ENCODE assay signal across 47 mouse cellular contexts in the genomic region with DNA sequence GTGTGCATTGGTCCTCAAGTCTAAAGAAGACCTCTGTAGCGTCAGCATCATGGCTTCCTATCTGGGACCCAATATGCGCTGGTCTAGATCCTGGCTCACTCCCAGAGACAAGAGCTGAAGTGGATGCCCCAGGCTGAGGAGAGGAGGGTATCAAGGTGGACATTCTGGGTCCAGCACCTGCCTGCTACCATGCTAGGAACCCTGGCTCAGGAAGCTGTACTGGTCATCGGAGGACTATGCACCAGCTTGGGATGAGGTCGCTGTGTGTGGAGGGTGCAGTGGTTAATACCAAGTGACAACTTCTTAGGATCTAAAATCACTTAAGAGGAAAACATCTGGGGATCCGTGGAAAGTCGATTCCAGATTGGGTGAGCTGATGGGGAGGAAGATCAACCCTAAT. TPM values are rescaled to one million over a fixed set of nuclear protein-coding genes. Genes with fewer than 3 reads are reported as not detected.
"Had no signal": no experiment of that assay in that cellular context is flagged by ENCODE, and none has a peak within 500 bp of the region (broad histone marks: within the 10 kb centered on the region; RNA-seq: fewer than 3 reads in every experiment).

No protein-coding gene starts in this region.

- H3K9me3 ChIP-seq: limb, embryonic 10.5 days; limb, embryonic 12.5 days; limb, embryonic 13.5 days; limb, embryonic 15.5 days; liver, embryonic 12.5 days; liver, embryonic 13.5 days; liver, embryonic 15.5 days; lung, embryonic 15.5 days; megakaryocyte, embryonic 14.5 days; midbrain, embryonic 10.5 days; midbrain, embryonic 12.5 days; midbrain, embryonic 13.5 days; midbrain, embryonic 15.5 days; neural tube, embryonic 12.5 days had no signal

- DNase-seq: left cerebral cortex, postnatal 4 days; liver; liver, embryonic 13.5 days; liver, postnatal 0 days; lung, adult 18-20 months; lung, adult 2 months; lung, embryonic 14.5 days; lung, postnatal 10 days; lung, postnatal 14 days; lung, postnatal 36 days; lung, postnatal 4 days; midbrain, embryonic 14.5 days had no signal

- ATAC-seq: liver, embryonic 12.5 days; liver, postnatal 0 days; lung, postnatal 0 days; midbrain, embryonic 13.5 days; midbrain, embryonic 15.5 days; midbrain, embryonic 16.5 days had no signal

- H3K9ac ChIP-seq: limb, embryonic 12.5 days; limb, embryonic 13.5 days; limb, embryonic 15.5 days; liver, embryonic 12.5 days; liver, embryonic 13.5 days; liver, embryonic 14.5 days; liver, embryonic 15.5 days; liver, postnatal 0 days; lung, embryonic 14.5 days; lung, embryonic 15.5 days; midbrain, embryonic 12.5 days; midbrain, embryonic 13.5 days; midbrain, embryonic 15.5 days; neural tube, embryonic 12.5 days had no signal

- H3K27me3 ChIP-seq: lung, embryonic 15.5 days had no signal

- H3K36me3 ChIP-seq: limb, embryonic 10.5 days; limb, embryonic 12.5 days; limb, embryonic 13.5 days; limb, embryonic 15.5 days; liver, embryonic 12.5 days; liver, embryonic 13.5 days; liver, embryonic 15.5 days; lung, embryonic 15.5 days; midbrain, embryonic 10.5 days; midbrain, embryonic 12.5 days; midbrain, embryonic 13.5 days; midbrain, embryonic 15.5 days; neural tube, embryonic 12.5 days had no signal

- H3K4me3 ChIP-seq: limb, embryonic 10.5 days; limb, embryonic 12.5 days; limb, embryonic 13.5 days; limb, embryonic 15.5 days; liver, embryonic 12.5 days; liver, embryonic 13.5 days; liver, embryonic 15.5 days; lung, embryonic 15.5 days; megakaryocyte, embryonic 14.5 days; midbrain, embryonic 10.5 days; midbrain, embryonic 12.5 days; midbrain, embryonic 13.5 days; midbrain, embryonic 15.5 days; myocyte; neural tube, embryonic 12.5 days had no signal

- H3K4me2 ChIP-seq: limb, embryonic 12.5 days; limb, embryonic 13.5 days; limb, embryonic 15.5 days; liver, embryonic 11.5 days; liver, embryonic 12.5 days; liver, embryonic 13.5 days; liver, embryonic 15.5 days; lung, embryonic 14.5 days; lung, embryonic 15.5 days; midbrain, embryonic 11.5 days; midbrain, embryonic 12.5 days; midbrain, embryonic 13.5 days; midbrain, embryonic 15.5 days; neural tube, embryonic 12.5 days had no signal

- H3K27ac ChIP-seq: limb, embryonic 10.5 days; limb, embryonic 12.5 days; limb, embryonic 13.5 days; limb, embryonic 15.5 days; liver, embryonic 12.5 days; liver, embryonic 13.5 days; liver, embryonic 14.5 days; liver, embryonic 15.5 days; lung, embryonic 15.5 days; macrophage; midbrain, embryonic 10.5 days; midbrain, embryonic 12.5 days; midbrain, embryonic 13.5 days; midbrain, embryonic 15.5 days; neural tube, embryonic 12.5 days had no signal

- H3K4me1 ChIP-seq: liver, embryonic 12.5 days; liver, embryonic 13.5 days; liver, embryonic 15.5 days had no signal

RNA-seq across cellular contexts. Expression of a gene that starts 46.8 kb away (rescaled TPM):
- total RNA-seq: left cerebral cortex, postnatal 10 days; left cerebral cortex, postnatal 14 days; left cerebral cortex, postnatal 25 days; left cerebral cortex, postnatal 36 days; left cerebral cortex, postnatal 4 days; megakaryocyte progenitor cell, adult 5-6 weeks; megakaryocyte, adult 5-6 weeks; megakaryocyte-erythroid progenitor cell, adult 5-6 weeks; midbrain, postnatal 0 days; monocyte, adult 5-6 weeks had no signal
- polyA plus RNA-seq: limb, embryonic 10.5 days; limb, embryonic 11.5 days; limb, embryonic 12.5 days; limb, embryonic 13.5 days; limb, embryonic 14.5 days; limb, embryonic 15.5 days; liver, adult 2 months; liver, embryonic 11.5 days; liver, embryonic 12.5 days; liver, embryonic 13.5 days; liver, embryonic 14.5 days; liver, embryonic 15.5 days; liver, embryonic 16.5 days; liver, postnatal 0 days; lung, embryonic 14.5 days; lung, embryonic 15.5 days; lung, embryonic 16.5 days; lung, postnatal 0 days; macrophage; midbrain, embryonic 10.5 days; midbrain, embryonic 11.5 days; midbrain, embryonic 12.5 days; midbrain, embryonic 13.5 days; midbrain, embryonic 14.5 days; midbrain, embryonic 15.5 days; midbrain, embryonic 16.5 days; midbrain, postnatal 0 days; myocyte; neural tube, embryonic 11.5 days; neural tube, embryonic 12.5 days had no signal
